Mouse (Mus musculus) testis, adult 2 months (tissue): ENCODE measurements around the gene Exoc5. TPM values are rescaled to one million over a fixed set of nuclear protein-coding genes. Genes with fewer than 3 reads are reported as not detected.

Source experiments
- H3K27ac ChIP-seq: fragments of 200-500 bp; 2 replicates; pipeline ENCODE4 v1.5.1; 2012; ENCODE audit warnings: low read depth, low read length; ENCODE audit not compliant: control insufficient read depth, insufficient read depth
- H3K27me3 ChIP-seq: fragments of 200-500 bp; 2 replicates; pipeline ENCODE4 v1.6.1; 2012; ENCODE audit warnings: mild to moderate bottlenecking, low read length, moderate library complexity; ENCODE audit not compliant: control insufficient read depth, insufficient read depth
- H3K36me3 ChIP-seq: fragments of 200-500 bp; 2 replicates; pipeline ENCODE4 v1.6.1; 2012; ENCODE audit warnings: mild to moderate bottlenecking, low read length; ENCODE audit not compliant: control insufficient read depth, insufficient read depth
- H3K4me1 ChIP-seq: fragments of 200-500 bp; 2 replicates; pipeline ENCODE4 v1.6.1; 2012; ENCODE audit warnings: low read length; ENCODE audit not compliant: control insufficient read depth, insufficient read depth
- H3K4me3 ChIP-seq: fragments of 200-500 bp; 2 replicates; pipeline ENCODE4 v1.5.1; 2012; ENCODE audit warnings: low read depth, mild to moderate bottlenecking, low read length, moderate library complexity, mixed read lengths; ENCODE audit not compliant: control insufficient read depth
- CTCF ChIP-seq: fragments of 200-500 bp; IDR thresholded peaks from 2 replicates; pipeline ENCODE4 v1.5.1; 2012; ENCODE audit warnings: low read depth, mild to moderate bottlenecking, inconsistent platforms, low read length, moderate library complexity; ENCODE audit not compliant: control insufficient read depth, insufficient read depth, insufficient replicate concordance
- POLR2A ChIP-seq: fragments of 200-500 bp; IDR thresholded peaks from 2 replicates; pipeline ENCODE4 v1.6.1; 2012; ENCODE audit warnings: low read depth, mild to moderate bottlenecking, inconsistent platforms, low read length, moderate library complexity; ENCODE audit not compliant: control insufficient read depth
- polyA plus RNA-seq: library from polyadenylated mRNA; depleted of rRNA; stranded (reverse); fragments of >200 nt; gene quantifications from 2 replicates; pipeline ENCODE4 v1.2.3, GENCODE M21; 2012

Gene Exoc5
- polyA plus RNA-seq, 1 experiment: 4.1 TPM

GRCm38 (mm10) chr14:49045610-49046009 is 20.8 kb downstream of the Exoc5 start:
- Histone ChIP-seq H3K36me3 (no peaks in the 10 kb centered on the region), H3K4me1 (no peaks in the 10 kb centered on the region), H3K27ac (no peak overlapping the region), H3K27me3 (no peaks in the 10 kb centered on the region), H3K4me3 (no peak overlapping the region)
- TF ChIP-seq POLR2A: no peak
- TF ChIP-seq CTCF: no peak

- H3K27ac ChIP-seq: no peak overlapping the region
- H3K27me3 ChIP-seq: no peaks in the 10 kb centered on the region
- H3K36me3 ChIP-seq: no peaks in the 10 kb centered on the region
- no peak overlapping the region for H3K4me3 ChIP-seq
- no peaks in the 10 kb centered on the region for H3K4me1 ChIP-seq
- TF ChIP-seq POLR2A: no peak
- no peak for TF ChIP-seq CTCF
These were observed 37.5 kb downstream of the Exoc5 start for GRCm38 (mm10) chr14:49028991-49029390.

DNA sequence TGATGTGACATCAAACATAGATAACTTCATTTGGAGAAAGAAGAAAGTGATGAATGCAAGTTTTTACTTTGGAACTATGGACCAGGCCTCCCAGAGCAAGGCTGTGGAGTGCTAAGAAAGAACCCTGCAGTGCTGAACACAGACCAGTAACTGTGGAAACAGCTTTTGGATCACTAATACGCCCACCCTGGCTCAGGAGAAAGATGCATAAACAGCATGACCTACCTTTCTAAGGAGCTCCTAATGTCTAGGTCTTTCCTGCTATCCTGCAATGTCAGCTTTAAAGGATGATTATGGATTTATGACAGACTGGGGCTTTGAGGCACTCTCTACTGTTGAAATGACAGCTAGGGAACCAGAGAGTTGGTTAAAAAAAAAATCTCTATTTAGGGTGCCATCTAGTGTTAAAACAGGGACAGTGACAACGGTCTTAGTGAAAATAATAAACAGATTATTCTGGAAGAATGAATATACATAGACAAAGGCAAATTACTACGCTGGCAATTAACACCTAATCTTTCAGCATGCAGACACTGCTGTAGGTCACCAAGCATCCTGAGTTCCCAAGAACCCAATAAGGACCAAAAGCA is 38.6 kb downstream of the Exoc5 start:
- no peak overlapping the region for H3K27ac ChIP-seq

GRCm38 (mm10) chr14:49027040-49027778 is 39.2 kb downstream of the Exoc5 start:
- Histone ChIP-seq H3K27me3 (no peaks in the 10 kb centered on the region), H3K4me1 (no peaks in the 10 kb centered on the region), H3K4me3 (no peak overlapping the region), H3K36me3 (no peaks in the 10 kb centered on the region), H3K27ac (no peak overlapping the region)
- TF ChIP-seq POLR2A: no peak
- TF ChIP-seq CTCF: no peak

More for the DNA sequence above, 38.6 kb downstream of the Exoc5 start:
- TF ChIP-seq CTCF (no peak), POLR2A (no peak)
- Histone ChIP-seq H3K4me1 (no peaks in the 10 kb centered on the region), H3K4me3 (no peak overlapping the region), H3K27me3 (no peaks in the 10 kb centered on the region), H3K36me3 (no peaks in the 10 kb centered on the region)

- Histone ChIP-seq H3K27ac (no peak overlapping the region), H3K36me3 (no peaks in the 10 kb centered on the region; the same call in 1 of the 2 replicates), H3K4me1 (no peaks in the 10 kb centered on the region), H3K4me3 (no peak overlapping the region), H3K27me3 (no peaks in the 10 kb centered on the region)
- TF ChIP-seq POLR2A (no peak), CTCF (no peak)
These were observed 46.7 kb downstream of the Exoc5 start for GRCm38 (mm10) chr14:49019765-49020164.

GRCm38 (mm10) chr14:49008399-49009189 is 57.9 kb downstream of the Exoc5 start:
- Histone ChIP-seq H3K4me3 (no peak overlapping the region), H3K27ac (no peak overlapping the region), H3K36me3 (no peaks in the 10 kb centered on the region), H3K27me3 (no peaks in the 10 kb centered on the region), H3K4me1 (no peaks in the 10 kb centered on the region)
- TF ChIP-seq POLR2A (no peak), CTCF (no peak)

GRCm38 (mm10) chr14:49007979-49008378 is 58.5 kb downstream of the Exoc5 start:
- Histone ChIP-seq H3K27me3 (no peaks in the 10 kb centered on the region), H3K4me1 (no peaks in the 10 kb centered on the region), H3K27ac (no peak overlapping the region), H3K36me3 (no peaks in the 10 kb centered on the region), H3K4me3 (no peak overlapping the region)
- TF ChIP-seq CTCF (no peak), POLR2A (no peak)
